Comparison of ENCODE assay signal across 11 mouse cellular contexts in the genomic region with DNA sequence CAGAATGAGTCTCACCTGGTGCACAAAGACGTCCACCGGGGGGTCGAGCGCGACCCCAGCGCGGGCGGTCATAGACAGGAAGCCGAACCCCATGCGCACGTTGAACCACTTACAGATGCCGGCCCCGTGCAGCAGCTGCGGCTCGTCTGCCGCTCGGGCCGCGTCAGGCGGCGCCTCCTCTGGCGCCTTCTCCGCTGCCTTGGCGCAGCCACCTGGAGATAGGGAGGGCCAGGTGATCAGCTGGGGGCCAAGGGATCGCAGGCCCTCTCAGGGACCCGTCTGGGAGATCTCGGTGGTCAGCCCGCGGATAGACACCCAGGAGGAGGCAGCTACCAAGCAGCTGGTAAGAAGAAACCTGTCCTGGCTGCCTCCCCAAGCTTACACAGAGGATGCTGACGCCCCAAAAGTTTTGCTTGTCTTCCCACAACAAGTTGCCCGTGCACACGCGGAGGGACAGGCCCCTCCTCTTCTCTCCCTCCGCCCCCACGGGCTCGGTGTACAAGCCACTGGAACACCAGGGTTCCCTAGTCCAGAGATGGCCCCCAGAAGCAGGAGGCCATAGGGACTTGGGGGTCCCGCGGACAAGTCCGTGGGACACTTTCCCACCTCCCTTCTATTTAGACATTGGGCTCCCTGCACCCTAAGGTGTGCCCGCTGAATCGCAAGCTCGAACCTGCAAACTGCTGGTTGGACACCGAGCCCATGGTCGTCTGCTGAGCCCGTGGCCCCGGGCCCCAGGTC. TPM values are rescaled to one million over a fixed set of nuclear protein-coding genes. Genes with fewer than 3 reads are reported as not detected.
DNase-seq lines count a peak whose midpoint lies in the region; ATAC-seq and TF ChIP-seq lines count a peak whose summit lies in the region.
"Had no signal": no experiment of that assay in that cellular context is flagged by ENCODE, and none has a peak within 500 bp of the region (broad histone marks: within the 10 kb centered on the region; RNA-seq: fewer than 3 reads in every experiment).

No protein-coding gene starts in this region.

- H3K9me3 ChIP-seq in hindbrain, embryonic 12.5 days (replicated peaks): no peaks in the 10 kb centered on the region
- H3K9me3 ChIP-seq in liver, postnatal 0 days (ENCODE audit: low read length): no peaks in the 10 kb centered on the region

- 1% methylated on average over 46 of the region's 46 CpGs for WGBS in cerebellum, adult 2 months
- whole genome bisulfite sequencing in hindbrain, embryonic 12.5 days: under 1% methylated on average over 46 of the region's 46 CpGs
- WGBS in liver, postnatal 0 days (ENCODE audit: insufficient replicate concordance): 2% methylated on average over 46 of the region's 46 CpGs

- H3K27me3 ChIP-seq in cerebellum, adult 2 months (ENCODE audit: control insufficient read depth, insufficient read depth, low read length): peaks cover 3% of the 10 kb centered on the region; the same call in 1 of the 2 replicates
- H3K27me3 ChIP-seq in hindbrain, embryonic 12.5 days: peaks cover 4% of the 10 kb centered on the region; the same call in 1 of the 2 replicates
- H3K27me3 ChIP-seq in liver, postnatal 0 days (ENCODE audit: insufficient read depth, low read length): peaks cover 46% of the 10 kb centered on the region

- H3K9ac ChIP-seq in hindbrain, embryonic 12.5 days: peak overlapping the region; percentile 48
- no peak overlapping the region for H3K9ac ChIP-seq in liver, postnatal 0 days (replicated peaks)

- H3K4me2 ChIP-seq in hindbrain, embryonic 12.5 days (replicated peaks): peak overlapping the region; percentile 62
- 0 out of 2 replicates have a peak overlapping the region, but pooled peaks have one; percentile 26 for H3K4me2 ChIP-seq in liver, postnatal 0 days (ENCODE audit: low read depth, low read length)

- TF ChIP-seq EP300 in liver, postnatal 0 days (IDR thresholded peaks at IDR 0.05; ENCODE audit: low read depth): no peak

- no peak for TF ChIP-seq CTCF in cerebellum, adult 2 months (IDR thresholded peaks at IDR 0.05; ENCODE audit: borderline replicate concordance, insufficient read depth, low read depth, low read length)
- TF ChIP-seq CTCF in liver, postnatal 0 days (IDR thresholded peaks at IDR 0.05; ENCODE audit: low read depth): no peak

- no peak overlapping the region for H3K27ac ChIP-seq in cerebellum, adult 2 months (ENCODE audit: insufficient read depth, low read length)
- peak overlapping the region; percentile 58 for H3K27ac ChIP-seq in hindbrain, embryonic 12.5 days
- H3K27ac ChIP-seq in liver, postnatal 0 days (ENCODE audit: low read depth): no peak overlapping the region

- no peak for TF ChIP-seq POLR2A in cerebellum, adult 2 months (IDR thresholded peaks at IDR 0.05; ENCODE audit: borderline replicate concordance, insufficient read depth, low read length)

- no peaks in the 10 kb centered on the region for H3K36me3 ChIP-seq in hindbrain, embryonic 12.5 days
- H3K36me3 ChIP-seq in liver, postnatal 0 days (replicated peaks; ENCODE audit: insufficient read depth, low read length): no peaks in the 10 kb centered on the region

- H3K4me3 ChIP-seq in cerebellum, adult 2 months (replicated peaks; ENCODE audit: insufficient read depth, low read depth, low read length): peak overlapping the region; percentile 9
- H3K4me3 ChIP-seq in hindbrain, embryonic 12.5 days: peak overlapping the region; percentile 38
- no peak overlapping the region for H3K4me3 ChIP-seq in liver, postnatal 0 days (ENCODE audit: low read depth, low read length)

- no peak for ATAC-seq in hindbrain, embryonic 12.5 days (ENCODE audit: low FRiP score)
- ATAC-seq in liver, postnatal 0 days: no peak
- ATAC-seq in erythroblast, adult 5-6 weeks (replicated peaks; ENCODE audit: low FRiP score, poor library complexity, severe bottlenecking): no peak

- H3K4me1 ChIP-seq in cerebellum, adult 2 months (ENCODE audit: control insufficient read depth, insufficient read depth, low read length): peaks cover 14% of the 10 kb centered on the region
- H3K4me1 ChIP-seq in hindbrain, embryonic 12.5 days: peaks cover 46% of the 10 kb centered on the region
- peaks cover 7% of the 10 kb centered on the region for H3K4me1 ChIP-seq in liver, postnatal 0 days (ENCODE audit: insufficient read depth)

- peak in 1 of 2 experiments; percentile 14 for DNase-seq in cerebellum, adult 2 months
- no peak for DNase-seq in cerebellum, adult 11-12 months
- peak; percentile 68 for DNase-seq in MN1 (ENCODE audit: low spot score)
- peak; percentile 15 for DNase-seq in liver, postnatal 0 days
- no peak for DNase-seq in right cerebral cortex, postnatal 36 days (ENCODE audit: low spot score in 2 of 2)
- no peak for DNase-seq in ovary, postnatal 14 days (ENCODE audit: low spot score)
- DNase-seq: adrenal gland, adult 2 months had no signal

RNA-seq across cellular contexts. Expression of gene Lin28a, which starts 0.4 kb away (rescaled TPM):
- polyA plus RNA-seq in cerebellum, adult 2 months (2012; rRNA removed): 0.16 and 0.23 TPM in 2 replicates
- 1.4 TPM in 2 replicates for polyA plus RNA-seq in hindbrain, embryonic 12.5 days (2016; fragmentation: Nextera tagmentation; extraction: Ambion mirVana)
- 0.87 and 1.1 TPM in 2 replicates for polyA plus RNA-seq in liver, postnatal 0 days (2015; fragmentation: Nextera tagmentation; extraction: Ambion mirVana)
- total RNA-seq in erythroblast, adult 5-6 weeks (2015; ENCODE audit: low replicate concordance): 3.3 TPM in 1 of 2 replicates, not detected in the other
- total RNA-seq in erythroblast, adult 5-6 weeks (2017; ENCODE audit: low replicate concordance): 6.4 and 8.9 TPM in 2 replicates
- total RNA-seq: adrenal gland, adult 2 months; liver, adult 2 months had no signal
- polyA plus RNA-seq: adrenal gland, adult 2 months; liver, adult 2 months; small intestine, adult 2 months had no signal

RNA-seq across cellular contexts. Expression of gene Dhdds, which starts 17.5 kb away (rescaled TPM):
- 75.8 and 76.6 TPM in 2 replicates for polyA plus RNA-seq in cerebellum, adult 2 months (2012; rRNA removed)
- polyA plus RNA-seq in hindbrain, embryonic 12.5 days (2016; fragmentation: Nextera tagmentation; extraction: Ambion mirVana): 43.1 and 44.1 TPM in 2 replicates
- polyA plus RNA-seq in liver, postnatal 0 days (2015; fragmentation: Nextera tagmentation; extraction: Ambion mirVana): 8.3 and 10.3 TPM in 2 replicates
- 9.6 and 17.3 TPM in 2 replicates for total RNA-seq in erythroblast, adult 5-6 weeks (2015; ENCODE audit: low replicate concordance)
- total RNA-seq in erythroblast, adult 5-6 weeks (2017; ENCODE audit: low replicate concordance): 6.6 and 12.2 TPM in 2 replicates

RNA-seq across cellular contexts. Expression of gene Zfp683, which starts 35.4 kb away (rescaled TPM):
- not detected in 2 replicates for polyA plus RNA-seq in cerebellum, adult 2 months (2012; rRNA removed)
- not detected in 2 replicates for polyA plus RNA-seq in hindbrain, embryonic 12.5 days (2016; fragmentation: Nextera tagmentation; extraction: Ambion mirVana)
- not detected in 2 replicates for polyA plus RNA-seq in liver, postnatal 0 days (2015; fragmentation: Nextera tagmentation; extraction: Ambion mirVana)
- not detected in 2 replicates for total RNA-seq in erythroblast, adult 5-6 weeks (2015; ENCODE audit: low replicate concordance)
- total RNA-seq in erythroblast, adult 5-6 weeks (2017; ENCODE audit: low replicate concordance): not detected in 2 replicates
- total RNA-seq: liver, adult 2 months had no signal

RNA-seq across cellular contexts. Expression of gene Crybg2, which starts 42.4 kb away (rescaled TPM):
- 0.65 and 0.89 TPM in 2 replicates for polyA plus RNA-seq in cerebellum, adult 2 months (2012; rRNA removed)
- polyA plus RNA-seq in hindbrain, embryonic 12.5 days (2016; fragmentation: Nextera tagmentation; extraction: Ambion mirVana): 2.3 and 2.5 TPM in 2 replicates
- polyA plus RNA-seq in liver, postnatal 0 days (2015; fragmentation: Nextera tagmentation; extraction: Ambion mirVana): 0.69 and 1.4 TPM in 2 replicates
- total RNA-seq in erythroblast, adult 5-6 weeks (2015; ENCODE audit: low replicate concordance): not detected in 2 replicates
- total RNA-seq in erythroblast, adult 5-6 weeks (2017; ENCODE audit: low replicate concordance): not detected in 2 replicates

RNA-seq across cellular contexts. Expression of gene Hmgn2, which starts 49.8 kb away (rescaled TPM):
- 140 and 148 TPM in 2 replicates for polyA plus RNA-seq in cerebellum, adult 2 months (2012; rRNA removed)
- 2,290 and 2,342 TPM in 2 replicates for polyA plus RNA-seq in hindbrain, embryonic 12.5 days (2016; fragmentation: Nextera tagmentation; extraction: Ambion mirVana)
- 547 and 562 TPM in 2 replicates for polyA plus RNA-seq in liver, postnatal 0 days (2015; fragmentation: Nextera tagmentation; extraction: Ambion mirVana)
- total RNA-seq in erythroblast, adult 5-6 weeks (2015; ENCODE audit: low replicate concordance): 970 and 984 TPM in 2 replicates
- total RNA-seq in erythroblast, adult 5-6 weeks (2017; ENCODE audit: low replicate concordance): 403 and 537 TPM in 2 replicates

Comparison
In these comparisons a context has a peak if more than half of its experiments do, and no peak if none do; other contexts are left out.
1. DNase-seq: peak in MN1 (single experiment) and liver, postnatal 0 days (single experiment); none in cerebellum, adult 11-12 months (single experiment), right cerebral cortex, postnatal 36 days (0 of 2) and ovary, postnatal 14 days (single experiment).